Mouse (Mus musculus) cerebral cortex, adult 2 months (tissue): Measurements from ENCODE around the gene Rcan1.

Experiments
- WGBS: fragments of 180-500 bp; shearing (Covaris S2); methylation state at CpG from one replicate; pipeline ENCODE4 v1.1.7; 2018; 5-methylcytosine and 5-hydroxymethylcytosine counted together

Rcan1 gene

GRCm38 (mm10) chr16:92401206-92401605 lies 69.5 kb downstream of the Rcan1 start:
- WGBS = 48% methylated on average over 10 of the region's 10 CpGs

DNA sequence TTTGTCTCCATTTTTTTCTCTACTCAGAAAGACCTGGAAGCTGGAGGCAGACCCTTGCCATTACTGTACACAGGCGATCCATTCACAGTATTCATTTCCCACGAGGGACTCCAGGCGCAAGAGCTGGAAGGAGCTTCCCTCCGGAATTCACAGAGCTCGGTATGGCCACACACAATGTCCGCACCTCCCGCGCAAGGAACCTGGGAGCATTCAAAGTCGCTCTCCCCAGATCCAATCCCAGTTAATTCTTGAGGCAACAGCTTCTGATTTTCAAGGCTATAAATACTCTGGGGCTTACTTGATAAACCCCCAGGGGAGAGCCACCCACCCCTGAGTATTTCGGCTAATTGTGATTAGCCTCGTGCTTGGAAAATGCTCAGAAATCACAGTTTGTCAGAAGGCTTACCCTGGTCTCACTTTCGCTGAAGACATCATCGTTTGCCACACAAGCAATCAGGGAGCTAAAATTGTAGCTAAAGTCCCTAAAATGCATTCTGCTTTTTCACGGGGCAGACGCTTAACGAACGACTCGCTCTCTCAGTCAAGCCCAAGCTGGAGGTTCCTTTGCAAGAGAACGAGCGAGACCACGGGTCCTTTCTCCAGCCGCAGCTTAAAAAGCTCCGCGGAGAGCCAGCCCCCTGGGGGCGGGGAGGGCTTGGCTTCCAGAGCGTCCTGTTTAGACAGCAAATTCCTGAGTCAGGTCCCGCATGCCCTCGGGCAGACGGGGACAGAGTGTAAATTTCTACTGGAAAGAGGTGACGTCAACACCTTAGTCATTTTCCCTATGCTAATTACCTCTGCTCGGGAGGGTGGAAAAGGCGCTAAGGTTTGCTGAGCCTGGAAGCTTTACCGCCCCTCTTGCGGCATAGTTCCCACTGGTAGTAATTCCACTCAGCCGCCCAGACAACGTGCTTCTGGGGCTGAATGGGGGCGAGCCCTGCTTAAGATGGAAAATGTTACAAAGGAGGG lies 70.9 kb downstream of the Rcan1 start:
- 3% methylated on average over 37 of the region's 37 CpGs for WGBS

- 67% methylated on average over 6 of the region's 6 CpGs for WGBS
Observed at GRCm38 (mm10) chr16:92398574-92399118, 72.0 kb downstream of the Rcan1 start.

- 71% methylated on average over 10 of the region's 10 CpGs for WGBS
Observed at GRCm38 (mm10) chr16:92397745-92398573, 72.7 kb downstream of the Rcan1 start.

DNA sequence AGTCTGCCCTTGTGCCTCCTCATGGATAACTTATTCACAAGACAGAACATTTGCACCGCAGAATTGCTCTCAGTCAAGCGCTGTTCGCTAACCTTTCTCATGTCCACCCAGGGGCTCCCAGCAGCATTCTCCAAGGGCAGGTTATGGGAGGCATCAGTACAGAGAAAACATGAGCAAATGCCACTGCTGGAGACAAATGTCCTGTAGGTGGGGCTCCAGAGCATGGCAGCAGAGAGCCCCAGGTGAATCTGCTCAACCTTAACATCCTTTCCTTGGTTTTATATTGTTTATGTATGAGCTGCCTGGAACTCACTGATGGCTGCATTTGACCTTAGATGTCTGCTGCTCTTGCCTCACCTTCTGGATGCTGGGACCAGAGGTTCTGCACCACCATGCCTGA lies 76.9 kb downstream of the Rcan1 start:
- WGBS = 99% methylated on average over 3 of the region's 3 CpGs

DNA sequence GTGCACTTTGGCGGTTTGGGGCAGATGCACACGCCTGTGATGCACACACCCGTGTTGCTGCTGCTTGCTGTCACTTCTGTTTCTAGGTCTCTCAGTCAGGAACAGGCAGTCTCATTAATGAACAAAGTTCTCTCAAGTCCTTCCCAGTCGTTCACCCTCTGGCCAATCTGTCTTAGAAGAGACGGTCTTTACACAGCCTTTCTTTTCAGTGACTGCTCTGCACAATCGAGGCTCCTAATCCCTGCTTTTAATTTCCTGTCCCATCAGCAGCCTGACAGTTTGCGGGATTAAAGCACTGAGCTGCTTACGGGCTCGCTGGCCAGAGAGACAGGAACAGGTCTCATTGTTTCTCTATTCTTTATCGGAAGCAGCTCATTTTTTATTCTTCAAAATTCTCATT lies 83.0 kb downstream of the Rcan1 start:
- WGBS = 60% methylated on average over 10 of the region's 10 CpGs

DNA sequence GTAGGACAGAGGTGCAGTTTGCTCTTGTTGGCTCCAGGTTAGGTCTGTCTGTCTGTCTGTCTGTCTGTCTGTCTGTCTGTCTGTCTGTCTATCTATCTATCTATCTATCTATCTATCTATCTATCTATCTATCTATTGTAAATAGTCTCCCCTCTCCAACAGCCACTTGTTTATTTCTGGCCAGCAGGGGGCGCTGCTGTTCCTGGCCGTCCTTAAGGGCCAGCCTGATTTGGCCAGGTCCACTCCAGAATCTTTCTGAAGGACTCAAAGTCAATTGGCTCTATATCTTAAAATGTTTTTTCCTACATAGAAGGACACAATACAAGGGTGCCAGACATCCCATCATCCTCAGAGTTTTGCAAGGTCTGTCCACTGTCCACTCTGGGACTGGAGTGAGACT lies 85.6 kb downstream of the Rcan1 start:
- 8% methylated on average over 2 of the region's 2 CpGs for WGBS

- WGBS = 27% methylated on average over 6 of the region's 6 CpGs
Observed at GRCm38 (mm10) chr16:92382508-92382907, 88.2 kb downstream of the Rcan1 start.

DNA sequence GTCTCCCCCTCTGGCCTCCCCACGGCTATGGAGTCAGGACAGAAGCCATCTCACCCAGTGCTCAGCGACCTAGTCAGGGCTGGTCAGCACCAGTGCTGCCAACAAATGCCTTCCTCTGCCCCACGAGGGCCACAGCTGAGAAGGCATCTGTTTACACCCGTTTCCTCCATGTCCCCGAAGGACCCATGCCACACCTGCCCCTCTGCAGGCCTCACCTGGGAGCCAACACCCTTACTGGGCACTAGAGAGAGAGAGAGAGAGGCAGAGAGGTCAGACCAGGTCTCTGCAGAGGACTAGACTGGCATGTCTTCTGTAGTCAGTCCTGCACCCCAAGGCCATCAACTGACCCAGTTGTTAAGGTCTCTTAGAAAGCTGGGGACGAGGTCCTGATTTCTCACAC lies 89.6 kb downstream of the Rcan1 start:
- 77% methylated on average over 6 of the region's 6 CpGs for WGBS

DNA sequence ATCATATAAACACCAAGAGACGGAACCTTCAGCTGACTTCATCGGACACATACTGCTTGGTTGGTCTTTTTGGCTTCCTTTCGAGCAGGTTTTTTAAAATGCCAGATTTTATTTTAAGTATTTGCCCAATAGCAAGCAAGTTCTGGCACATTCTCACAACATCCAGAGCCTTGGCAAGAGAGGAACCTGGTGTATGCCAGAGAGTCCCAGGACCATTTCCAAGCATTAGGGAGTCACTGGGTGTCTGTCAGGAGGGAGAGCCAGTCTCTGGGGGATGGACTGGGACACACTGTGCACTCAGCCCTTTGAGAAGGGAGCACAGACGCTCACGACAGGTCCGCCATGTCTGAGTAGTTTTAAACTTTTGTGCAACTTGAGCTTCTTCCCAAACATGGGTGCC lies 93.7 kb downstream of the Rcan1 start:
- 69% methylated on average over 6 of the region's 6 CpGs for WGBS

DNA sequence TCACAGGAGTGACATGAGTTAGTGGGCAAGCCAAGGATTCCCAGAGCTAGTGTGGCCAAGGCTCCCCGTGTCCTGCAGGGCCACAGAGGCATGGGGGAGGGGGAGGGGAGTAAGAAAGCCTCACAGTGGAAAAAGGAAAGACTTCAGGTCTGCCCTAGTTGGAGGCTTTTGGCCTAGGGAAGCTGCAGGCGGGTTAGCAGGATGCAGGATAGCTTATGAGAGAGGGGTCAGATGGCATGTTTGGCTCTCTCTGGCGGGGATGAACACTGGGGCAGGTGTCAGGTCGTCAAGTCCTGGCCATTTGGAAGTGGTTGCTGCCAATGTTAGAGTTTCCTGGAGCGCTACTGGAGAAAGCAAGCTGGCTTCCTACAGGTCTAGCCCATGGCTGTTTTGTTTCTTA lies 99.0 kb downstream of the Rcan1 start:
- 66% methylated on average over 5 of the region's 5 CpGs for WGBS

GRCm38 (mm10) chr16:92369260-92369659 lies 101.4 kb downstream of the Rcan1 start:
- 80% methylated on average over 2 of the region's 2 CpGs for WGBS

DNA sequence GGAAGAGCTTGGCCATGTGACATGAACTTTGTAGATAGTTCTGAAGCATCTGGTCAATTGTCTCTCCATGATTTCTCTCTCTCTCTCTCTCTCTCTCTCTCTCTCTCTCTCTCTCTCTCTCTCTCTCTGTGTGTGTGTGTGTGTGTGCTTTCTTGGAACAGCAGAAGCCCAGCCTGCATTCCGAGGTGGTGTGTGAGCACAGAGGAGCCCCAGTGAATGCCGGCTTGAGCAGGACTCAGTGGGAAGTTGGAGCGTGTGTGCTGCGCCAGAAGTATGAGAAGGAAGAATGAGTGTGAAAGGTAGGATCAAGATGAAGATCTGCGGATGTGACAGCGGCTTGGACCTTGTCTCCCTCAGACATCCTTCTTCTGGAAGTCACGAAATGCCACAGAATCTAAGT lies 105.2 kb downstream of the Rcan1 start:
- WGBS = 71% methylated on average over 7 of the region's 7 CpGs

GRCm38 (mm10) chr16:92360711-92361110 lies 110.0 kb downstream of the Rcan1 start:
- WGBS = 60% methylated on average over 7 of the region's 7 CpGs

DNA sequence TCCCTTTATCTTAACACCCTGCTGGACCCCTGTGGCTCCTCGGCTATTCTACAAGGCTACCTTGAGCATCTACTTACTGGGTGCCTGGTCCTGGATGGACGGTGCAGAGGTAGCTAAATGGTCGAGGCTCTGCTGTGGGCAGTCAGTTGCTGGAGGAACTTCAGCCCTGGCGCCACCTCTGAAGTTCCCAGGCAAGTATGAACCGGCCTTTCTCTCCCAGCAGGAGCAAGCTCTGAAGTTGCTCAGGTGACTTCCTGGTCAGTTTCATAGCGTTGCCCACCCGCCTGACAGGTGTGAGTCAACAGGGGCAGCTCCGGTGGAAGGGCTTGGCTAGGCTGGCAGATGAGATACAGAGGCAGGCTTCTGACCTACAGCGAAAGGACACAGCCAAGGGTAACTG lies 111.4 kb downstream of the Rcan1 start, which contains the start of gene Kcne1:
Kcne1 (minus strand) TSS at position 240 of the 400 bp plus-strand sequence.
- 74% methylated on average over 9 of the region's 9 CpGs for WGBS

GRCm38 (mm10) chr16:92358734-92359133 lies 111.9 kb downstream of the Rcan1 start:
- 43% methylated on average over 9 of the region's 9 CpGs for WGBS

- WGBS = 79% methylated on average over 10 of the region's 10 CpGs
Observed at GRCm38 (mm10) chr16:92357566-92357965, 113.1 kb downstream of the Rcan1 start.

GRCm38 (mm10) chr16:92357023-92357422 lies 113.6 kb downstream of the Rcan1 start:
- 90% methylated on average over 9 of the region's 9 CpGs for WGBS

DNA sequence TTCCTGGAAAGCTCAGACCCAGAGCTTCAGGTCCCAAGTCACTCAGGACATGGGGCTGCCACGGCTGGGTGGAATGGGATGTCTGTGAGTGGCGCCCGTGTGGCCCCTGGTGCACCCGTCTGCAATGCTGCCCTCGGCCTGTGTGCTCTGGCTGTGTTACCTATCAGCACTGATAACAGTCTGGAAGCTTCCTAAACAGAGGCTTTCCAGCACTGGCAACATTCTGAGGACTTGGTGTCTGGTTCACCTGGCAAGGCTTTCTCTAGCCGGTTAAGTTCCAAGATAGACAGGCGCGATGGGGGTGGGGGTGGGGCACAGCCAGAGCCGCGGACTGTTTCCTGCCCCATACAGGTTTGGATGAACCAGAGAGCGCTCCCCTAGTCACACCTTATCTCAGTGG lies 114.7 kb downstream of the Rcan1 start:
- WGBS = 83% methylated on average over 11 of the region's 11 CpGs

DNA sequence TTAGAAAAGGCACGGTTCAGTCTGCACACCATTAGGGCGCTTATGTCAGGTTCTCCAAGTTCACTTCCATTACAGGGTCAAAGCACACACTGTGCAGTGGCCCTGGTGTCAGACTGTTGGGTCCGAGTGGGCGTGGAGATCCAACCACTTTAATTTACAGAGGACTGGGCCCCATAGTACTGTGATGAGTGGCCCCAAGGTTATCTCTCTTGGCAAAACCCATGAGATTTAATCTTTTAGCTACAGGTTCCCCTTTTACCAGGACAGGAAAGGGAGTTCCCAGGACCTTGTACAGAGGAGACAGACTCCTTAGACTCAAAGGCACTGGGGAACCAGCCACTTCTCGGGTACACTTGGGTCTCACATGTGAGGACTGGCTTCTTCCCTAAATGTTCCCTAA lies 115.3 kb downstream of the Rcan1 start:
- 94% methylated on average over 5 of the region's 5 CpGs for WGBS

DNA sequence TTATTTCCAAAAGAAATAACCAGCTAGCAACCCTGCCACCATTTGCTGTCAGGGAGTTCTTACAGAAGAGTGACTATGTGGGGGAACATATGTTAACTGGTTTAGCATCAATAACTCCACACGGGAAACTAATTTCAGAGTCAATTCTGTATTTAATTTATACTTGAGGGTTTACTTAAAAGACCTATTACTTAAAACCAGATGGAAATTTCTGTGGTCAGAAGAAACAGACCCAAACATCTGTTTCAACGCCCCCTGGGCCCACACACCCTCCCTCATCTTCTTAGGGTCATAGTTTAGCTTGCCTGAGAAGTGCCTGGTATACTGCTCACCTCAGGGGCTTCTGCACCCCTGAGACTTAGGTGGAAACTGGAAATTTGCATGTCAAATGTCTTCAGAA lies 116.8 kb downstream of the Rcan1 start:
- 82% methylated on average over 2 of the region's 2 CpGs for WGBS

GRCm38 (mm10) chr16:92353295-92353694 lies 117.4 kb downstream of the Rcan1 start:
- WGBS = 95% methylated on average over 12 of the region's 12 CpGs
